Mouse (Mus musculus): ENCODE data around the gene Glb1l. TPM values are rescaled to one million over a fixed set of nuclear protein-coding genes. Genes with fewer than 3 reads are reported as not detected.

Gene Glb1l
- total RNA-seq, 1 experiment from 2014 or later: 9.2 TPM

DNA sequence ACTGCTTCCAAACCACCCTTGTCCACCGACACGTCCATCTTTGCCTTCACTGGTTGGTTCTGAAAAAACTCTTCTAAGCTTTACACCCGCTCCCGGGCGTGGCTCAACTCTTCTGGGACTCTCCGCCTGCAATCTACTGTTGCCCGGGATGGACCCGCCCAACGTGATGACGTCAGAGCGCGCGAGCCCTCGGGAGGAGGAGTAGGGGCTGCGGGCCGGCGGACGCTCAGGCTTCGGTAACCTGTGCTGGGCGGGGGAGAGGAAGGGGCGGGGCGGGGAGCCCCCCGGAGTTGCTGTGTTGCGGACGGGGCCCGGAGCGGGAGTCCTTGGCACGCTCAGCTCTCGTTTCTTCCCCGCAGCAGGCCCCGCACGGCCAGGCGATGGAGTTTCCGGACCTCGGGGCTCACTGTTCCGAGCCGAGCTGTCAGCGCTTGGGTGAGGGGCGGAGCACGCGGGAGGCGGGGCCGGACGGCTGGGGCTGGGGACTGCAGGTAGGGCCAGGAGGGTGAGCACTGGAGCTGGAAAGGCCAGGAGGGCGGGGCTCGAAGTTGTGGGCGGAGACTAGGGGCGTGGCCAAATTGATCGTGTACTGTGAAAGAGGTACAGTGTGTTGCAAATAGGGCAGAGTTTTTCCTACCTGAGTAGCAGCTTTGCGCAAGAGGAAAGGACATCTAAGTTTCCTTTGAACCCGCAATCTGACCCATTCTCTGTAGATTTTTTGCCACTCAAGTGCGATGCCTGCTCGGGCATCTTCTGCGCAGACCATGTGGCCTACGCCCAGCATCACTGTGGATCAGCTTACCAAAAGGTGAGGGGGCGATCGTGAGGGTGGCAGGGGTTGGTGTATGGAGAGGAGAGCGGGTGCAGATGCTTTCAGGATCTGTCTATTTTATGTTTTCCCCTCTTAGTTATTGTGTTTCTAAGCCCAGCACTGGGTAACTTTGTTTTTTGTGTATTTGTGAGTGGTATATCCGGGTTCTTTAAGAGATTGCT, 41.8 kb downstream of the Glb1l start, which contains the start of gene Zfand2b:
TSS of gene Zfand2b (plus strand) at position 175 of the 993 bp plus-strand sequence.
- peak; percentile 91 for ATAC-seq (replicated peaks; ENCODE audit: insufficient number of reproducible peaks, low FRiP score, low TSS enrichment, poor library complexity, severe bottlenecking)

DNA sequence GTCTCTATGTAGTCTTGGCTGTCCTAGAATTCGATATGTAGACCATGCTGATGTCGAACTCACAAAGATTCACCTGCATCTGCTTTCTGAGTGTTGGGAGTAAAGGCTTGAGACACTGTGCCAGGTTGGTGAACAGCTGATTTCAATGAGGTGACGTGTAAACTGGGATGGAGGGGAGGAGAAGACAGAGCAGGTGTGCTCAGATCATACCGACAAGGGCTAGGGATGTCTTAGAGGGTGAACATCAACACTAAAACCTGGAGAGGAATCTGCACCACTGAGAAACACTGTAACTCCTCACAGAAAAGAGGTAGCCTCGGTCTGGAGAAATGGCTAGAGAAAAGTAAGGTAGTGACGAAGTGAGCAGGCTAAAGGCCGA, 42.5 kb downstream of the Glb1l start:
- ATAC-seq (replicated peaks; ENCODE audit: insufficient number of reproducible peaks, low FRiP score, low TSS enrichment, poor library complexity, severe bottlenecking): no peak

DNA sequence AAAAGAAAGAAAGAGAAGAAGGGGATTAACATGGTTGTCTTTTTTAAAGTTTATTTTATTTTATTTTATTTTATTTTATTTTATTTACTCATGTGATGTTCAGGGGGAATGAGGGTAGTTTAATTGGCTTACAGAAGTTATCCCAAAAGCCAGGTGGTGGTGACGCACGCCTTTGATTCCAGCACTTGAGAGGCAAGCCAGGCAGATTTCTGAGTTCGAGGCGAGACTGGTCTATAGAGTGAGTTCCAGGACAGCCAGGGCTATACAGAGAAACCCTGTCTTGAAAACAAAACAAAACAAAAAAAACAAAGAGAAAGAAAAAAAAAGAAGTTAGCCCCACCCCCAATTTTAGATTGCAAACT, 50.4 kb downstream of the Glb1l start:
- ATAC-seq (replicated peaks; ENCODE audit: insufficient number of reproducible peaks, low FRiP score, low TSS enrichment, poor library complexity, severe bottlenecking): no peak

DNA sequence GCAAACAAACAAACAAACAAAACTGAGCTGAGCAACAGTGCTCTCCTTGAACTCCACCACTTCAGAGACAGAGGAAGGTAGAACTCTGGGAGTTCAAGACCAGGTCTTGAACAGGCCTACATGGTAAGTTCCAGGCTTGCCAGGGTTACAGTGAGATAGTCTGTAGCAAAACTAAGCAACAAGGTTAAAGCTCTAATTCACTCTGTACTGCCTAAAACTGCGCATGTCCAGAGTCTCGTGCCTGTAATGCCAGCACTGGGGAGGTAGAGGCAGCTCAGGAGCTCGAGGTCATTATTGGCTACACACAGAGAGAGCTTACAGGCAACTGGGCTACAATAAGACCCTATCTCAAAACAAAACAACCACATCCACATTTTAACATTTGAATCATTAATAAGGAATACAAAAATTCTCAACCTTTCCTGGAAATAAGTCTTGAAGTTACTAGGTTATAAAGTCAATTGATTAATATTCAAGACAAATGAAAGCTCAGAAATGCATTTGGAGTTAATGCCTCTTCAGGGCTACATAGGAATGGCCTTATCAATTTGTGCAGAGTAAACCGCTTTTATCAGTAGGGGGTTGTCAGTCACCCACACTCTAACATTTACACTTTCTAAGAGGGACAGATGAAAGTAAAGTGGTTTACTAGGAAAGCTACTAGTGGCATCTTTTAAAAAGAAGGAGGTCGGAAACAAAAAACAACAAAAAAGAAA, 50.9 kb downstream of the Glb1l start:
- ATAC-seq (replicated peaks; ENCODE audit: insufficient number of reproducible peaks, low FRiP score, low TSS enrichment, poor library complexity, severe bottlenecking): no peak

DNA sequence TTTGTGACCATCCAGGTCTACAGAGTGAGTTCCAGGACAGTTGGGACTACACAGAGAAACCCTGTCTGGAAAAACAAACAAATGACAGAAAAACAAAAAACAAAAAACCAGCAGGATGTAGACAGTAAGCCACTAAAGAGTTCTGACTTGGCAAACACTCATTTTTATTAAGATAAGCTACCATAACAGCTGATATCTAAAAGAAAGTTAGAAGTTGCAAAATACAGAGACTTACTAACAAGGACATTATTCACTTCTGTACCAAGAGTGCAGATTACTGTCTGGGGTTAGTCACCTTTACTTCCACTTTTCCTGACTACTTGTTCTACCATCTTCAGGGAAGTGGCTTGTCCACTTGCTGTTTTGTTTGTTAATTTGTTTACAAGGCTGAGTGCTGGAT, 51.6 kb downstream of the Glb1l start:
- ATAC-seq (replicated peaks; ENCODE audit: insufficient number of reproducible peaks, low FRiP score, low TSS enrichment, poor library complexity, severe bottlenecking): no peak

DNA sequence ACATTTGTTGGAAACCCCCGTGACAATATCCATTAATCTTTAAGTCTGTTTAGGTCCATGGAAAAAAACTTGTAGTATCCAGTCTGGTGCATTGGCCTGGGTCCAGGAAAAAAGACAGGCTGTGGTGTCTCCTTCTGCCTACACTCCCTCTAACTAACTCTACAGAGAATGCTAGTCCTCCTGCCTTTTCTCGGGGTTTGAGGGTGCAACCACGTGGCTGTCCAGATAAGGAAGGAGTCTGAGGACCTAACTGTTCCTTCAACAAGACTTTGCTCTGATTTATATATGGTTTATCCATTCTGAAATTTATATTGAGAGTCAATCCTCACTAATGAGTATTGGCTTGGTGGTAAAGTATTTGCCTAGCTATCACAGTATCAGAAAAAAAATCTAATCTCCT, 54.8 kb downstream of the Glb1l start:
- no peak for ATAC-seq (replicated peaks; ENCODE audit: insufficient number of reproducible peaks, low FRiP score, low TSS enrichment, poor library complexity, severe bottlenecking)

DNA sequence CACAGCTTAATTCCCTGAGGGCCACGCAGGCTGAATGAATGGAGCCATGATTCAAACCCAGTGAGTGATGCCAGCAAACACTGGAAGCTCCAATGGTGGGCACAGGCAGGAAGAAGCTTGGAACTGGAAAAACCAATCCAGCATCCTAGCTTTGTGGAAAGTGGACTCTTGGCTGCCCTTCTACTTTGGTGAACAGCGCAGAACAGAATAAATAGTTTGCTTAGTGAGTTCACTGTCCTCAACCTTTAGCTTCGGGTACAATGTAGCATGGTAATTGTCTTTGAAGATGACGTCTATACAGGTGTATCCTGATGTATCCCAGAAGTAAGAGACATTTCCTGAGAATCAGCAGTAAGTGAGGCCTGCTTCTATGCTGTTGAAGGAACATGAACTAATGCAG, 61.9 kb downstream of the Glb1l start:
- no peak for ATAC-seq (replicated peaks; ENCODE audit: insufficient number of reproducible peaks, low FRiP score, low TSS enrichment, poor library complexity, severe bottlenecking)

Other genes with a start within 250 kb of the Glb1l start
- 4.9 to 13.4 TPM (median 7.4 TPM) in 3 replicates for gene Nhej1, start 85.6 kb downstream of the Glb1l start, total RNA-seq (2017)
- gene Slc23a3, start 76.9 kb downstream of the Glb1l start, total RNA-seq (2017): not detected in 3 replicates
- 82.6 to 107 TPM (median 99.6 TPM) in 3 replicates for gene Cnppd1, start 68.1 kb downstream of the Glb1l start, total RNA-seq (2017)
- gene Retreg2, start 68.0 kb downstream of the Glb1l start, total RNA-seq (2017): 24.7 to 70.3 TPM (median 47.7 TPM) in 3 replicates
- gene Zfand2b, start 42.2 kb downstream of the Glb1l start, total RNA-seq (2017): 40.9 to 48.3 TPM (median 44.9 TPM) in 3 replicates
- 0.96 to 3.0 TPM (median 1.8 TPM) in 3 replicates for gene Abcb6, start 30.4 kb downstream of the Glb1l start, total RNA-seq (2017)
- gene Ankzf1, start 18.7 kb downstream of the Glb1l start, total RNA-seq (2017): 23.7 to 43.4 TPM (median 31.6 TPM) in 3 replicates
- 14.6 to 21.0 TPM (median 20.4 TPM) in 3 replicates for gene Atg9a, start 18.6 kb downstream of the Glb1l start, total RNA-seq (2017)
- 35.5 to 62.5 TPM (median 42.0 TPM) in 3 replicates for gene Stk16, start within 50 bp of the Glb1l start, total RNA-seq (2017)
- gene Tuba4a, start 9.1 kb upstream of the Glb1l start, total RNA-seq (2017): 55.7 to 63.9 TPM (median 58.5 TPM) in 3 replicates
- gene A630095N17Rik, start 21.3 kb upstream of the Glb1l start, total RNA-seq (2017): not detected in 3 replicates
- gene Dnajb2, start 25.6 kb upstream of the Glb1l start, total RNA-seq (2017): 22.6 to 64.3 TPM (median 30.7 TPM) in 3 replicates
- gene Ptprn, start 53.7 kb upstream of the Glb1l start, total RNA-seq (2017): not detected in 3 replicates
- gene Resp18, start 67.6 kb upstream of the Glb1l start, total RNA-seq (2017): not detected in 3 replicates
- 24.0 to 37.3 TPM (median 32.1 TPM) in 3 replicates for gene Dnpep, start 107.2 kb upstream of the Glb1l start, total RNA-seq (2017)
- gene Des, start 149.5 kb upstream of the Glb1l start, total RNA-seq (2017): not detected in 3 replicates
- 0.49 TPM in 1 of 3 replicates, not detected in the others for gene Speg, start 164.5 kb upstream of the Glb1l start, total RNA-seq (2017)
- gene Gmppa, start 225.1 kb upstream of the Glb1l start, total RNA-seq (2017): 39.2 to 56.0 TPM (median 55.4 TPM) in 3 replicates
- not detected in 3 replicates for gene Asic4, start 239.6 kb upstream of the Glb1l start, total RNA-seq (2017)